Mouse (Mus musculus) retina, postnatal 1 day (tissue): ENCODE measurements at regions not wholly inside any gene's neighbourhood (a gene's known extent, or its start where the extent isn't known, plus 50 kb on each side); places are given as distances from the start of the nearest gene placed in this dataset.

Experiments used
- DNase-seq: peaks from one replicate; pipeline ENCODE4 v3.0.0-alpha.2; 2012

GRCm38 (mm10) chr5:90029751-90030150 lies 146.6 kb upstream of the Adamts3 start:
- DNase-seq: no peak

GRCm38 (mm10) chr5:90026835-90027753 lies 144.0 kb upstream of the Adamts3 start:
- no peak for DNase-seq

DNA sequence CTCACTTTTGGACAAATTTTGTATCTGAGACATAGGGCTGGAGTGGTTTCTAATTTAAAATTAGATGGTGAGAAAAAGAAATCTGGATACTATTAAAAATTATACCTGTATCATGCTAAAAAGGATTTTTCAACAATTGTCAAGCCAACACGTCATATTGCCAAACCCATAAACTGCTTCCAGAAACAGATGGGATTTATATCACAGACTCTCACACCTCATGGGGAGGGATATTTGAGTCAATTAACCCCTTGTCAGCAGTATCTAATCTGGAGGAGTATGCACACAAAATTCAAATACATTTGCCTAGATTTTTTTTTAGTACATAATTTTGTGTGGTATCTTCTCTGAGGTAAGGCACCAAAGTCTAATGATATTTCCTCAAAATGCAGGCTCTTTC lies 138.3 kb upstream of the Adamts3 start:
- no peak for DNase-seq

- no peak for DNase-seq
Measured at GRCm38 (mm10) chr5:90000758-90001157, 117.6 kb upstream of the Adamts3 start.

DNA sequence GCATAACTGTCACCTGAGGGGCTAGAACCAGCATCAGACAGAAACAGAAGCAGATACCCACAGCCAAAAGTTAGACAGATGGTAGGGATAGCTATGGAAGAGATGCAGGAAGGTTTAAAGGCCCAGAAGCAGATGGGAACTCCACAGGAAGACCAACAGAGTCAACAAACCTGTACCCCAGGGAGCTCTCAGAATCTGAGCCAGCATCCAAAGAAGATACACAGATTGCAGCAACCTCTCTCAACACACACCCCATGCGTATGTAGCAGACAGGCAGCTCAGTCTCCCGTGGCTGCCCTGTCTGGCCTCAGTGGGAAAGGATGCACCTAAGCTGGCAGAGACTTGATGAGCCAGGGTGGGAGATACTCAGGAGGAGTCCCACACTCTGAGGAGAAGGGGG lies 108.4 kb upstream of the Adamts3 start:
- no peak for DNase-seq

DNA sequence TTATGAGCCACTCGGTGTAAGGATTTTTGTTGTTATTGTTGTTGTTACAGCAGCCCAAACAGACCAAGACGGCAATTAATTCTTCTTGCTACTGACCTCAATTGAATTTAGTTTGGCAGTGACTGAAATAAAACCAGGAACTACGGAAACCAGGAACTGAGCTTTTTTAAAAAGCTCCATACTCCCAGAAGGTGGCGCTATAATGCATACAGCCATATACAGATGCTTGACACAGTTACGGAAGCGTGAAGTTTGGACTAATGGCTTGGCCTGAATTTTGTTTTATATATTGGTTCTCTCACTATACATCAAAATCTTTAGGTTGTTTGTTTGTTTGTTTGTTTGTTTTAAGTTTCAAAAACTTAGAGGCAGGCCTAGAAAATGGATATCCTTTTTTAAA lies 98.5 kb upstream of the Adamts3 start:
- DNase-seq: peak; percentile 9

- DNase-seq: no peak
Measured at GRCm38 (mm10) chr5:89980204-89980603, 97.1 kb upstream of the Adamts3 start.

- DNase-seq: no peak
Measured at GRCm38 (mm10) chr5:89952611-89953010, 69.5 kb upstream of the Adamts3 start.

DNA sequence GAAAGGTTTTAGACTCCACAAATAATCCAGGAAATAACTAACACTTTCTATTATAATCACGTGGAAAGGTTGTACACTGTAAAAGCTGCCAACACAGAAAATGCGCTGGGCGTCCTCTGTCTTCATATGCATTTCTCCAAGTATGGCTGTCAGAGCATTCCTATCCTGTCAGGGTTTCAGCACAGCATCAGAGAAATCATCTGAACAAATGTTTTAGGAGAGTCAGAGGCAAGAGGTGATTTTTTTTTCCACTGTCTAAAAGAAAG lies 62.5 kb upstream of the Adamts3 start:
- no peak for DNase-seq

GRCm38 (mm10) chr5:89944855-89945659 lies 61.9 kb upstream of the Adamts3 start:
- DNase-seq: no peak

- peak; percentile 49 for DNase-seq
Measured at GRCm38 (mm10) chr5:89943276-89944127, 60.4 kb upstream of the Adamts3 start.

DNA sequence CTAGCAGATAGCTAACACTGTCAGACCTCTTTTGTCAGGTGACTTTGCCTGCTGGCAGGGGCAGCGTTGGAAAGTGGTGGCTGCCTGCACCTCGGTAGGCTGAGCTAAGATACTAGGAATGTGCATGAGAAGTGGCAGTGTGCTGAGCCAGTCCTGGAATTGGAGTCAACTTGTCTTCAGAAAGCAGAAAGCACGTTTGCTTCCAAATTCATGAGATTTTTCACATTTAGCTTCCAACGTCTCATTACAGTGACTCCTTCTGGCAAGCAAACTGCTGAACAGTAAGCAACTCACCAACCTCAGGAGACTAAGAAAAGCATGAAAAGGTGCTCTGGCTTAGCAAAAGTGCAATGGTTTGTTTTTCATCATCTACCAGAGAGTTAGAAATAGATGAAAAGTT lies 59.1 kb upstream of the Adamts3 start:
- DNase-seq: no peak

DNA sequence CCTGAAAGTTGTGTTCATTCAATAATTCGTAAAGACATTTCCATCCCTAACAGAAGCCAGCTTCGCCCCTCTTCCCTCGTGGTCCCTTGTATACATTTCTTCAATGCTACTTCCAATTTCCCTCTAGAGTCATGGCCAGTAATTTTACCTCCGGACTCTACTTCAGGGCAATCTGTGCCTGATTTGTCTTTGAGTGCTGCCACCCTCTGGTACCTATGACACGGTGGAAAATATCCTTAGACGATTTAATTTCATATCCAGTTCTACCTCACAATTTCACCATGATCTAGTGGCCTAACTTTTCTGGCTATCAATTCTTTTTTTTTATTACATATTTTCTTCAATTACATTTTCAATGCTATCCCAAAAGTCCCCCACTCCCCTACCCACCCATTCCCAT lies 49.9 kb upstream of the Adamts3 start:
- DNase-seq: no peak
